In genomic region chr19:24029616-24030510, GRCm38 (mm10) we compare ENCODE assay signal across 9 mouse cellular contexts. TPM values are rescaled to one million over a fixed set of nuclear protein-coding genes. Genes with fewer than 3 reads are reported as not detected.
DNase-seq lines count a peak whose midpoint lies in the region; ATAC-seq lines count a peak whose summit lies in the region.
"Had no signal": no experiment of that assay in that cellular context is flagged by ENCODE, and none has a peak within 500 bp of the region (broad histone marks: within the 10 kb centered on the region; RNA-seq: fewer than 3 reads in every experiment).

No protein-coding gene starts in this region.

- H3K4me2 ChIP-seq in heart, embryonic 13.5 days: peak overlapping the region; percentile 87
- peak overlapping the region; percentile 94 for H3K4me2 ChIP-seq in kidney, embryonic 16.5 days (replicated peaks; ENCODE audit: low read depth, low read length)

- peak; percentile 39 for DNase-seq in left cerebral cortex, postnatal 4 days
- no peak for DNase-seq in left cerebral cortex, postnatal 25 days (ENCODE audit: low spot score in 2 of 2)
- DNase-seq in midbrain, embryonic 10.5 days (ENCODE audit: low spot score): no peak

- peaks cover 4% of the 10 kb centered on the region; the same call in 1 of the 2 replicates for H3K36me3 ChIP-seq in heart, embryonic 13.5 days
- H3K36me3 ChIP-seq in kidney, embryonic 16.5 days (ENCODE audit: insufficient read depth, low read length): no peaks in the 10 kb centered on the region
- H3K36me3 ChIP-seq in midbrain, embryonic 10.5 days: no peaks in the 10 kb centered on the region

- no peaks in the 10 kb centered on the region for H3K9me3 ChIP-seq in heart, embryonic 13.5 days
- H3K9me3 ChIP-seq in kidney, embryonic 16.5 days (ENCODE audit: low read length): no peaks in the 10 kb centered on the region
- no peaks in the 10 kb centered on the region for H3K9me3 ChIP-seq in midbrain, embryonic 10.5 days (replicated peaks)

- ATAC-seq in common myeloid progenitor, adult 5-6 weeks (replicated peaks; ENCODE audit: low read depth, poor library complexity, severe bottlenecking): 0 out of 2 replicates have a peak, but pooled peaks have one; percentile 32
- no peak for ATAC-seq in heart, embryonic 13.5 days (ENCODE audit: extremely low read depth, insufficient number of reproducible peaks, low FRiP score, low TSS enrichment)
- ATAC-seq in kidney, embryonic 16.5 days (ENCODE audit: low FRiP score, low TSS enrichment): peak; percentile 52
- no peak for ATAC-seq in activated CD4-positive, CD25-positive, alpha-beta regulatory T cell, adult 4 months
- ATAC-seq in granulocyte monocyte progenitor cell, adult 5-6 weeks (replicated peaks; ENCODE audit: poor library complexity, severe bottlenecking): no peak

- 13% methylated on average over 20 of the region's 20 CpGs for WGBS in heart, embryonic 13.5 days
- WGBS in kidney, embryonic 16.5 days: 10% methylated on average over 20 of the region's 20 CpGs
- WGBS in midbrain, embryonic 10.5 days: 13% methylated on average over 20 of the region's 20 CpGs

- peak overlapping the region; percentile 91 for H3K4me3 ChIP-seq in heart, embryonic 13.5 days
- peak overlapping the region; percentile 71 for H3K4me3 ChIP-seq in kidney, embryonic 16.5 days (ENCODE audit: low read length)
- H3K4me3 ChIP-seq in midbrain, embryonic 10.5 days: peak overlapping the region; percentile 64

- H3K27me3 ChIP-seq in heart, embryonic 13.5 days (replicated peaks): peaks cover 24% of the 10 kb centered on the region
- H3K27me3 ChIP-seq in kidney, embryonic 16.5 days (ENCODE audit: insufficient read depth, low read length): peaks cover 20% of the 10 kb centered on the region
- H3K27me3 ChIP-seq in midbrain, embryonic 10.5 days (ENCODE audit: low read depth, poor library complexity, severe bottlenecking): peaks cover 59% of the 10 kb centered on the region

- H3K27ac ChIP-seq in heart, embryonic 13.5 days (replicated peaks): peak overlapping the region; percentile 88
- H3K27ac ChIP-seq in kidney, embryonic 16.5 days (ENCODE audit: low read length): no peak overlapping the region
- peak overlapping the region; percentile 82 for H3K27ac ChIP-seq in midbrain, embryonic 10.5 days (replicated peaks)
- H3K27ac ChIP-seq: macrophage had no signal

- peaks cover 52% of the 10 kb centered on the region for H3K4me1 ChIP-seq in heart, embryonic 13.5 days
- H3K4me1 ChIP-seq in kidney, embryonic 16.5 days (ENCODE audit: insufficient read depth, low read length): peaks cover 22% of the 10 kb centered on the region
- H3K4me1 ChIP-seq in midbrain, embryonic 10.5 days: peaks cover 90% of the 10 kb centered on the region

- peak overlapping the region; percentile 96 for H3K9ac ChIP-seq in heart, embryonic 13.5 days
- H3K9ac ChIP-seq in kidney, embryonic 16.5 days (replicated peaks; ENCODE audit: low read length): peak overlapping the region; percentile 71

- intact Hi-C loops in left cerebral cortex, postnatal 4 days (cut with DNase I): no loop called here
- intact Hi-C loops in left cerebral cortex, postnatal 25 days (cut with DNase I): loop anchor here (5.0 kb wide), 2 partner anchors 48 to 72 kb away; no protein-coding TSS in a partner anchor

RNA-seq across cellular contexts. Expression of gene Fam189a2, which starts 1.0 kb away (rescaled TPM):
- total RNA-seq in left cerebral cortex, postnatal 4 days (2021): 10 to 100 TPM; 13.2 to 13.5 TPM
- 10 to 100 TPM; 10.2 to 11.5 TPM for total RNA-seq in left cerebral cortex, postnatal 25 days (2021)
- total RNA-seq in common myeloid progenitor, adult 5-6 weeks (2017): not detected in 2 replicates
- 4.1 and 5.4 TPM in 2 replicates for polyA plus RNA-seq in heart, embryonic 13.5 days (2015; fragmentation: Nextera tagmentation; extraction: Ambion mirVana)
- polyA plus RNA-seq in kidney, embryonic 16.5 days (2015; fragmentation: Nextera tagmentation; extraction: Ambion mirVana): 1.4 and 1.7 TPM in 2 replicates
- polyA plus RNA-seq in midbrain, embryonic 10.5 days (2016; fragmentation: Nextera tagmentation; extraction: Ambion mirVana): 0.95 and 1.1 TPM in 2 replicates
- polyA plus RNA-seq in activated CD4-positive, CD25-positive, alpha-beta regulatory T cell, adult 4 months (2017; shearing (Covaris generic)): not detected
- total RNA-seq in granulocyte monocyte progenitor cell, adult 5-6 weeks (2014; fragmentation: Nextera tagmentation): not detected in 2 replicates
- not detected in 2 replicates for total RNA-seq in granulocyte monocyte progenitor cell, adult 5-6 weeks (2017)
- polyA plus RNA-seq: macrophage had no signal

Comparison
In these comparisons a context has a peak if more than half of its experiments do, and no peak if none do; other contexts are left out.
1. ATAC-seq: peak in common myeloid progenitor, adult 5-6 weeks (single experiment) and kidney, embryonic 16.5 days (single experiment); none in heart, embryonic 13.5 days (single experiment), activated CD4-positive, CD25-positive, alpha-beta regulatory T cell, adult 4 months (single experiment) and granulocyte monocyte progenitor cell, adult 5-6 weeks (single experiment).
2. RNA of gene Fam189a2, which starts 1.0 kb away (total RNA-seq): 13.2 to 13.5 TPM in left cerebral cortex, postnatal 4 days and 10.2 to 11.5 TPM in left cerebral cortex, postnatal 25 days; not detected in common myeloid progenitor, adult 5-6 weeks and not detected in granulocyte monocyte progenitor cell, adult 5-6 weeks; every median in the first group is over 10 times any median in the second.
3. Peak in every context shown above with its lines, with median percentiles within 50 percentile points of each other: H3K4me3 ChIP-seq.